Mouse (Mus musculus) inflammation-experienced regulatory T-cells, adult 6 months (primary cell): Measurements from ENCODE around the gene Mrpl34. TPM values are rescaled to one million over a fixed set of nuclear protein-coding genes. Genes with fewer than 3 reads are reported as not detected.

ENCODE experiments used
- ATAC-seq: one replicate; pipeline ENCODE4 v1.8.0; 2017
- polyA plus RNA-seq, 3 experiments: library from polyadenylated mRNA; unstranded; fragments of 100-300 nt; shearing (Covaris generic); gene quantifications; one replicate each; pipeline ENCODE4 v1.2.1; 2017

Mrpl34 gene
- polyA plus RNA-seq, 3 experiments from 2014 or later, result 68.3 to 83.2 (median 80.6) TPM

GRCm38 (mm10) chr8:71496481-71496880 lies 31.7 kb downstream of the Mrpl34 start:
- no peak for ATAC-seq

GRCm38 (mm10) chr8:71497077-71497645 lies 32.4 kb downstream of the Mrpl34 start:
- no peak for ATAC-seq

- no peak for ATAC-seq
These were observed 33.2 kb downstream of the Mrpl34 start for GRCm38 (mm10) chr8:71497881-71498501.

DNA sequence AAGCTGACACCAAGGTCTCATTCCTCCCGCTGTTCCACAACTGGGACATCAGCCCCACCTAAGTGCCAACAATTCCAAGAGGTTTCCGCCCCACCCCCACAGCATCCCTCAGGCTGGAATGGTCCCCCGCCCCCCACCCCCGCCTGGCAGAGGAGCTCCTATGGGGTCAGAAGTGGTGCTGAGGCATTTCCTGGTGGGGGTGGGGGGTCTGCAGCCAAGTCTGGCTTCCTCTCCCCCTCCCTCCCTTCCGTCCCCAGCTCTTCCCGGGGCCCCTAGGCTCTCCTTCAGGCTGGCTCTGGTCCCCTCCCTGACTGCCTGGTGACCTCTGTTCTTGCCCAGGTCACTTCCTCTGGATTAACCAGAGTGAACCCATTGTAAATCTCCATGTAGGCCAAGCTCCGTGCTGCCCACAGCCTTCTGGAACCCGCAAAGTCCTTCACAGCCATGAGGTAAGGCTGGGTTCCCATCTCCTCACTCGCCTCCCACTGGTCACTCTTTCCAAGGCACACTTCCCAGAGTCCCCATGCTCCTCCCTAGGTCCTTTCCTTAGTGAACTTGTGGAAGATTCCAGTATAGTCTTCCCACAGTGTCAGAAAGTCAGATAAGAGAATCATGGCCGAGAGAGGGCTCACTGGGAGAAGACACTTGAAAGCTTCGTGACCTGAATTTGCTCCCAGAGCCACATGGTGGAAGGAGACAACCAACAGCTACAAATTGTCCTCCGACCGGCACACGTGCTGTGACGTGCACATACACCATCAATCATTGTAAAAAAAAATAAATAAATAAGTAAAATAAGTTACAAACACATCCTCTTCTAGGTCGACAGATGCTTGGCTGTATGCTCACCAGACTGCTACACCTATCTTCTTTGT lies 34.3 kb downstream of the Mrpl34 start:
- ATAC-seq, result no peak

- ATAC-seq, result no peak
These were observed 39.6 kb downstream of the Mrpl34 start for GRCm38 (mm10) chr8:71504349-71504748.

DNA sequence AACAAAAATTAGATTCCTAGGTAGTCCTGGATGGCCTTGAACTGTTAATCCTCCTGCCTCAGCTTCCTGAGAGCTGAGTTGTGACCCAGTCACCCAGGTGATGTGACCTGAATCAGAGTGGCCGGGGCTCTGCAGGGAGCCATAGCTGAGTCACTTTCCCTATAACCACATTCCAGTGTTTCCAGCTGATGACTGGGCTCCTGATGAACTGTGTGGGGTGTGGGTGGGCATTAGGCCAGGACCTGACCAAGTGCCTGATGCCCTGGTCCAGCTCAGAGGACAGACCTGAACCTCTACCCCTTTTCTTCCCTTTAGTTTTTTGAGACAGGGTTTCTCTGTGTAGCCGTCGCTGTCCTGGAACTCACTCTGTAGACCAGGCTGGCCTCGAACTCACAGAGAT lies 40.6 kb downstream of the Mrpl34 start:
- no peak for ATAC-seq

GRCm38 (mm10) chr8:71505979-71506378 lies 41.2 kb downstream of the Mrpl34 start:
- no peak for ATAC-seq

GRCm38 (mm10) chr8:71507589-71508104 lies 42.9 kb downstream of the Mrpl34 start:
- no peak for ATAC-seq

- ATAC-seq, result no peak
These were observed 44.6 kb downstream of the Mrpl34 start for GRCm38 (mm10) chr8:71509316-71509715.

- ATAC-seq, result no peak
These were observed 46.9 kb downstream of the Mrpl34 start, which contains the start of gene Plvap for GRCm38 (mm10) chr8:71511644-71512043. Gene Plvap, minus strand, starts transcription at chr8:71511752.

- no peak for ATAC-seq
These were observed 48.4 kb downstream of the Mrpl34 start for GRCm38 (mm10) chr8:71513018-71513754.

GRCm38 (mm10) chr8:71515043-71515442 lies 50.3 kb downstream of the Mrpl34 start:
- no peak for ATAC-seq

Other genes with a start within 250 kb of the Mrpl34 start
- gene Myo9b, start 192.2 kb upstream of the Mrpl34 start, polyA plus RNA-seq, result 10 to 100 TPM; 18.3 to 20.4 (median 19.4) TPM
- 10 to 100 TPM; 26.5 to 53.0 (median 32.5) TPM for gene Haus8, start 192.0 kb upstream of the Mrpl34 start, polyA plus RNA-seq
- gene Use1, start 98.1 kb upstream of the Mrpl34 start, polyA plus RNA-seq, result 100 to 1,000 TPM; 185 to 341 (median 339) TPM
- 1 to 10 TPM; 3.3 to 4.7 (median 4.5) TPM for gene Ocel1, start 93.7 kb upstream of the Mrpl34 start, polyA plus RNA-seq
- 1 to 10 TPM in 2 of 3 experiments, under 1 TPM in 1; 0.93 to 2.4 (median 1.1) TPM for gene Nr2f6, start 83.0 kb upstream of the Mrpl34 start, polyA plus RNA-seq
- gene Ushbp1, start 69.2 kb upstream of the Mrpl34 start, polyA plus RNA-seq, result under 1 TPM in 2 of 3 experiments, not detected in 1; 0.13 to 0.21 TPM
- gene Babam1, start 68.1 kb upstream of the Mrpl34 start, polyA plus RNA-seq, result 10 to 100 TPM; 52.0 to 70.5 (median 54.7) TPM
- 1 to 10 TPM in 2 of 3 experiments, under 1 TPM in 1; 0.62 to 4.9 (median 1.2) TPM for gene Ankle1, start 58.9 kb upstream of the Mrpl34 start, polyA plus RNA-seq
- 10 to 100 TPM; 21.0 to 24.0 (median 23.1) TPM for gene Abhd8, start 1.3 kb upstream of the Mrpl34 start, polyA plus RNA-seq
- 10 to 100 TPM; 24.3 to 40.4 (median 25.5) TPM for gene Dda1, start 4.2 kb downstream of the Mrpl34 start, polyA plus RNA-seq
- gene Ano8, start 21.0 kb downstream of the Mrpl34 start, polyA plus RNA-seq, result under 1 TPM in 2 of 3 experiments, not detected in 1; 0.11 to 0.31 TPM
- 1 to 10 TPM; 2.6 to 6.5 (median 3.4) TPM for gene Gtpbp3, start 23.1 kb downstream of the Mrpl34 start, polyA plus RNA-seq
- gene Plvap, start 46.8 kb downstream of the Mrpl34 start, polyA plus RNA-seq, result not detected
- gene Ccdc194, start 60.8 kb downstream of the Mrpl34 start, polyA plus RNA-seq, result not detected
- gene Bst2, start 72.5 kb downstream of the Mrpl34 start, polyA plus RNA-seq, result 10 to 100 TPM; 52.2 to 66.6 (median 61.8) TPM
- 10 to 100 TPM; 38.1 to 75.7 (median 43.5) TPM for gene Mvb12a, start 78.0 kb downstream of the Mrpl34 start, polyA plus RNA-seq
- 1 to 10 TPM in 1 of 3 experiments, under 1 TPM in 1, not detected in 1; 0.97 to 2.1 TPM for gene Tmem221, start 93.9 kb downstream of the Mrpl34 start, polyA plus RNA-seq
- gene Nxnl1, start 101.6 kb downstream of the Mrpl34 start, polyA plus RNA-seq, result under 1 TPM in 1 of 3 experiments, not detected in 2; 0.13 TPM
- gene Slc27a1, start 103.9 kb downstream of the Mrpl34 start, polyA plus RNA-seq, result 1 to 10 TPM; 4.5 to 8.6 (median 5.8) TPM
- gene Pgls, start 127.2 kb downstream of the Mrpl34 start, polyA plus RNA-seq, result 10 to 100 TPM; 52.1 to 61.7 (median 60.1) TPM
- gene Fam129c, start 132.7 kb downstream of the Mrpl34 start, polyA plus RNA-seq, result 1 to 10 TPM; 1.5 to 2.0 (median 1.7) TPM
- 10 to 100 TPM in 2 of 3 experiments, 1 to 10 TPM in 1; 8.7 to 14.8 (median 13.6) TPM for gene Colgalt1, start 146.0 kb downstream of the Mrpl34 start, polyA plus RNA-seq
- gene Unc13a, start 206.8 kb downstream of the Mrpl34 start, polyA plus RNA-seq, result under 1 TPM; 0.42 to 0.67 (median 0.54) TPM
- gene Jak3, start 211.3 kb downstream of the Mrpl34 start, polyA plus RNA-seq, result 10 to 100 TPM; 18.9 to 30.3 (median 22.5) TPM
- 10 to 100 TPM; 11.7 to 25.4 (median 22.8) TPM for gene Insl3, start 224.3 kb downstream of the Mrpl34 start, polyA plus RNA-seq
- 1 to 10 TPM; 2.8 to 5.6 (median 4.3) TPM for gene B3gnt3, start 236.8 kb downstream of the Mrpl34 start, polyA plus RNA-seq